Mouse (Mus musculus) E14TG2a.4 (cell line): Measurements from ENCODE around the gene Nlrc3.

ENCODE experiments used
- CTCF ChIP-seq: conservative IDR thresholded peaks from 2 replicates; pipeline ENCODE4 v1.5.1; 2014; ENCODE audit warnings: low read length
- POU5F1 ChIP-seq: IDR thresholded peaks from 2 replicates; pipeline ENCODE4 v1.6.1; 2014; ENCODE audit warnings: low read length, borderline replicate concordance

GRCm38 (mm10) chr16:3909118-3909517, 67.3 kb downstream of the Nlrc3 start:
- TF ChIP-seq CTCF (no peak), POU5F1 (no peak)
